Mouse (Mus musculus): ENCODE data around the gene Crybg3. TPM values are rescaled to one million over a fixed set of nuclear protein-coding genes. Genes with fewer than 3 reads are reported as not detected.

Gene Crybg3
- polyA plus RNA-seq, 1 experiment from 2014 or later, result 4.2 TPM

- ATAC-seq (replicated peaks; ENCODE audit: low FRiP score, low read depth), result no peak
- whole genome bisulfite sequencing, result 83% methylated on average over 5 of the region's 5 CpGs
- Histone ChIP-seq H3K36me3 (ENCODE audit: insufficient read depth, low read length) (no peaks in the 10 kb centered on the region), H3K9ac (ENCODE audit: low read depth, low read length) (no peak overlapping the region), H3K4me2 (ENCODE audit: low read length) (no peak overlapping the region), H3K27ac (no peak overlapping the region), H3K27me3 (ENCODE audit: insufficient read depth, low read length) (no peaks in the 10 kb centered on the region), H3K4me3 (replicated peaks; ENCODE audit: low read depth, low read length) (no peak overlapping the region), H3K9me3 (replicated peaks; ENCODE audit: low read length) (no peaks in the 10 kb centered on the region), H3K4me1 (replicated peaks; ENCODE audit: insufficient read depth, low read length) (no peaks in the 10 kb centered on the region)
- DNase-seq (ENCODE audit: low spot score), result no peak
- TF ChIP-seq CTCF (IDR thresholded peaks at IDR 0.05; ENCODE audit: low read depth), result no peak
Observed at GRCm38 (mm10) chr16:59509830-59510229, 90.9 kb downstream of the Crybg3 start.

- ATAC-seq (replicated peaks; ENCODE audit: low FRiP score, low read depth), result no peak
Observed at GRCm38 (mm10) chr16:59499180-59499579, 101.6 kb downstream of the Crybg3 start.

GRCm38 (mm10) chr16:59497947-59498346 lies 102.8 kb downstream of the Crybg3 start:
- Histone ChIP-seq H3K4me3 (replicated peaks; ENCODE audit: low read depth, low read length) (no peak overlapping the region), H3K27ac (no peak overlapping the region), H3K9me3 (replicated peaks; ENCODE audit: low read length) (no peaks in the 10 kb centered on the region), H3K36me3 (ENCODE audit: insufficient read depth, low read length) (0 out of 2 replicates have a peak, but pooled peaks cover 3% of the 10 kb centered on the region), H3K9ac (ENCODE audit: low read depth, low read length) (no peak overlapping the region), H3K27me3 (ENCODE audit: insufficient read depth, low read length) (no peaks in the 10 kb centered on the region), H3K4me1 (replicated peaks; ENCODE audit: insufficient read depth, low read length) (no peaks in the 10 kb centered on the region), H3K4me2 (ENCODE audit: low read length) (no peak overlapping the region)
- ATAC-seq (replicated peaks; ENCODE audit: low FRiP score, low read depth) (peak; percentile 60), DNase-seq (ENCODE audit: low spot score) (peak; percentile 29)
- no peak; the same call in 1 of the 2 replicates for TF ChIP-seq CTCF (IDR thresholded peaks at IDR 0.05; ENCODE audit: low read depth)
- 83% methylated on average over 1 of the region's 1 CpGs for WGBS

More at GRCm38 (mm10) chr16:59499180-59499579, 101.6 kb downstream of the Crybg3 start:
- Histone ChIP-seq H3K4me2 (ENCODE audit: low read length) (no peak overlapping the region), H3K27me3 (ENCODE audit: insufficient read depth, low read length) (no peaks in the 10 kb centered on the region), H3K4me1 (replicated peaks; ENCODE audit: insufficient read depth, low read length) (no peaks in the 10 kb centered on the region), H3K27ac (no peak overlapping the region), H3K4me3 (replicated peaks; ENCODE audit: low read depth, low read length) (no peak overlapping the region), H3K9ac (ENCODE audit: low read depth, low read length) (no peak overlapping the region), H3K9me3 (replicated peaks; ENCODE audit: low read length) (no peaks in the 10 kb centered on the region), H3K36me3 (ENCODE audit: insufficient read depth, low read length) (0 out of 2 replicates have a peak, but pooled peaks cover 3% of the 10 kb centered on the region)
- no peak for DNase-seq (ENCODE audit: low spot score)
- WGBS, result 91% methylated on average over 3 of the region's 3 CpGs
- no peak for TF ChIP-seq CTCF (IDR thresholded peaks at IDR 0.05; ENCODE audit: low read depth)

GRCm38 (mm10) chr16:59493199-59493598 lies 107.6 kb downstream of the Crybg3 start:
- H3K9ac ChIP-seq (ENCODE audit: low read depth, low read length), result no peak overlapping the region
- no peak overlapping the region for H3K4me3 ChIP-seq (replicated peaks; ENCODE audit: low read depth, low read length)
- peaks cover 21% of the 10 kb centered on the region for H3K36me3 ChIP-seq (ENCODE audit: insufficient read depth, low read length)
- DNase-seq (ENCODE audit: low spot score), result peak; percentile 67
- H3K27me3 ChIP-seq (ENCODE audit: insufficient read depth, low read length), result no peaks in the 10 kb centered on the region
- no peaks in the 10 kb centered on the region for H3K4me1 ChIP-seq (replicated peaks; ENCODE audit: insufficient read depth, low read length)
- peak; percentile 85 for ATAC-seq (replicated peaks; ENCODE audit: low FRiP score, low read depth)
- no peaks in the 10 kb centered on the region for H3K9me3 ChIP-seq (replicated peaks; ENCODE audit: low read length)
- WGBS, result 49% methylated on average over 14 of the region's 14 CpGs
- H3K4me2 ChIP-seq (ENCODE audit: low read length), result no peak overlapping the region
- no peak for TF ChIP-seq CTCF (IDR thresholded peaks at IDR 0.05; ENCODE audit: low read depth)
- H3K27ac ChIP-seq, result no peak overlapping the region

GRCm38 (mm10) chr16:59487975-59488548 lies 112.7 kb downstream of the Crybg3 start:
- H3K9me3 ChIP-seq (replicated peaks; ENCODE audit: low read length), result no peaks in the 10 kb centered on the region
- DNase-seq (ENCODE audit: low spot score) (no peak), ATAC-seq (replicated peaks; ENCODE audit: low FRiP score, low read depth) (no peak)
- no peak overlapping the region for H3K4me2 ChIP-seq (ENCODE audit: low read length)
- H3K27me3 ChIP-seq (ENCODE audit: insufficient read depth, low read length), result no peaks in the 10 kb centered on the region
- WGBS, result 80% methylated on average over 9 of the region's 9 CpGs
- no peak overlapping the region for H3K4me3 ChIP-seq (replicated peaks; ENCODE audit: low read depth, low read length)
- no peak overlapping the region for H3K9ac ChIP-seq (ENCODE audit: low read depth, low read length)
- H3K27ac ChIP-seq, result no peak overlapping the region
- peaks cover 30% of the 10 kb centered on the region for H3K36me3 ChIP-seq (ENCODE audit: insufficient read depth, low read length)
- no peak for TF ChIP-seq CTCF (IDR thresholded peaks at IDR 0.05; ENCODE audit: low read depth)
- no peaks in the 10 kb centered on the region for H3K4me1 ChIP-seq (replicated peaks; ENCODE audit: insufficient read depth, low read length)

- H3K4me2 ChIP-seq (ENCODE audit: low read length), result no peak overlapping the region
- DNase-seq (ENCODE audit: low spot score) (no peak), ATAC-seq (replicated peaks; ENCODE audit: low FRiP score, low read depth) (peak; percentile 33; the same call in 1 of the 2 replicates)
- H3K27ac ChIP-seq, result no peak overlapping the region
- no peak overlapping the region for H3K9ac ChIP-seq (ENCODE audit: low read depth, low read length)
- no peaks in the 10 kb centered on the region for H3K9me3 ChIP-seq (replicated peaks; ENCODE audit: low read length)
- WGBS, result 40% methylated on average over 7 of the region's 7 CpGs
- no peak overlapping the region for H3K4me3 ChIP-seq (replicated peaks; ENCODE audit: low read depth, low read length)
- no peaks in the 10 kb centered on the region for H3K4me1 ChIP-seq (replicated peaks; ENCODE audit: insufficient read depth, low read length)
- H3K36me3 ChIP-seq (ENCODE audit: insufficient read depth, low read length), result peaks cover 31% of the 10 kb centered on the region
- no peak for TF ChIP-seq CTCF (IDR thresholded peaks at IDR 0.05; ENCODE audit: low read depth)
- H3K27me3 ChIP-seq (ENCODE audit: insufficient read depth, low read length), result no peaks in the 10 kb centered on the region
Observed at GRCm38 (mm10) chr16:59487239-59487638, 113.5 kb downstream of the Crybg3 start.

GRCm38 (mm10) chr16:59477955-59478354 lies 122.8 kb downstream of the Crybg3 start:
- no peak for ATAC-seq (replicated peaks; ENCODE audit: low FRiP score, low read depth)
- Histone ChIP-seq H3K4me3 (replicated peaks; ENCODE audit: low read depth, low read length) (no peak overlapping the region), H3K27me3 (ENCODE audit: insufficient read depth, low read length) (no peaks in the 10 kb centered on the region), H3K36me3 (ENCODE audit: insufficient read depth, low read length) (peaks cover 10% of the 10 kb centered on the region), H3K4me2 (ENCODE audit: low read length) (no peak overlapping the region), H3K4me1 (replicated peaks; ENCODE audit: insufficient read depth, low read length) (peaks cover under 1% of the 10 kb centered on the region; the same call in 1 of the 2 replicates), H3K9ac (ENCODE audit: low read depth, low read length) (no peak overlapping the region), H3K27ac (no peak overlapping the region), H3K9me3 (replicated peaks; ENCODE audit: low read length) (no peaks in the 10 kb centered on the region)
- no peak for DNase-seq (ENCODE audit: low spot score)
- WGBS, result 84% methylated on average over 3 of the region's 3 CpGs
- TF ChIP-seq CTCF (IDR thresholded peaks at IDR 0.05; ENCODE audit: low read depth), result no peak

All from kidney, postnatal 0 days (tissue).